Mouse (Mus musculus) lung, embryonic 15.5 days (tissue): ENCODE measurements around the gene Mad1l1. TPM values are rescaled to one million over a fixed set of nuclear protein-coding genes. Genes with fewer than 3 reads are reported as not detected.
A peak's percentile ranks its signal among the peaks of the same experiment; 100 is the strongest.

Source experiments
- ATAC-seq: fragments of 200-750 bp; cut with Nextera tagmentation; 2 replicates; pipeline ENCODE4 v1.8.0; 2017; ENCODE audit warnings: moderate number of reproducible peaks, borderline replicate concordance; ENCODE audit not compliant: low FRiP score, low TSS enrichment; ENCODE audit errors: extremely low read depth
- H3K27ac ChIP-seq: fragments of 300-500 bp; sonication (generic); 2 replicates; pipeline ENCODE4 v1.5.1; 2015; ENCODE audit warnings: moderate library complexity, mild to moderate bottlenecking, inconsistent platforms
- H3K27me3 ChIP-seq: fragments of 300-500 bp; sonication (generic); 2 replicates; pipeline ENCODE4 v1.6.1; 2015; ENCODE audit warnings: inconsistent platforms
- H3K36me3 ChIP-seq: fragments of 300-500 bp; sonication (generic); 2 replicates; pipeline ENCODE4 v1.6.1; 2015; ENCODE audit warnings: inconsistent platforms
- H3K4me1 ChIP-seq: fragments of 300-500 bp; sonication (generic); 2 replicates; pipeline ENCODE4 v1.6.1; 2015; ENCODE audit warnings: inconsistent platforms
- H3K4me2 ChIP-seq: fragments of 300-500 bp; sonication (generic); 2 replicates; pipeline ENCODE4 v1.6.1; 2015; ENCODE audit warnings: inconsistent platforms, mild to moderate bottlenecking, moderate library complexity
- H3K4me3 ChIP-seq: fragments of 300-500 bp; sonication (generic); 2 replicates; pipeline ENCODE4 v1.5.1; 2015; ENCODE audit warnings: mild to moderate bottlenecking, inconsistent platforms
- H3K9ac ChIP-seq: fragments of 300-500 bp; sonication (generic); 2 replicates; pipeline ENCODE4 v1.6.1; 2015; ENCODE audit warnings: inconsistent platforms
- H3K9me3 ChIP-seq: fragments of 300-500 bp; sonication (generic); 2 replicates; pipeline ENCODE4 v1.6.1; 2016; ENCODE audit warnings: inconsistent platforms
- WGBS: fragments of 180-500 bp; shearing (Covaris S2); methylation state at CpG from one replicate; pipeline ENCODE4 v1.1.7; 2015; 5-methylcytosine and 5-hydroxymethylcytosine counted together
- polyA plus RNA-seq: library from polyadenylated mRNA; unstranded; fragments of >200 nt; fragmentation: Nextera tagmentation; extraction: Ambion mirVana; gene quantifications from 2 replicates; pipeline ENCODE4 v1.2.1, GENCODE M21; 2015

Mad1l1 gene
- polyA plus RNA-seq, 1 experiment from 2014 or later: 61.3 TPM

DNA sequence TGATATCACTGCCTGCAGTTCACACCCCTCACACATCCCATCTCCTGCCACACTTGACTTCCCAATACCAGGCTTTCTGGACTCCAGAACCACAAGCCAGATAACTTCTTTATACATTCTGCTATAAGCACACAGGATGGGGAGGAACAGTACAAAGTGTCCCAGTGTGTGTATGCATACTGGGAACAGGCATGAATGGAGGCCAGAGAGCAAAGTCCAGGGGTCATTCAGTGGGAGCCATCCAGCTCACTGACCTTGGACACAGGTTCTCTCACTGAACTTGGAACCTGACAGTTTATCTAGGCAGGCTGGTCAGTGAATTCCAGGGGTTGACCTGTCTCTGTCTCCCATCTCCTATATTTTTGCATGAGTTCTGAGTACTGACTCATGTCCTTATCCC is 203.4 kb downstream of the Mad1l1 start:
- no peak overlapping the region for H3K4me3 ChIP-seq
- H3K9ac ChIP-seq: no peak overlapping the region
- H3K9me3 ChIP-seq: no peaks in the 10 kb centered on the region
- H3K27ac ChIP-seq: no peak overlapping the region
- H3K4me1 ChIP-seq: peaks cover 35% of the 10 kb centered on the region
- H3K4me2 ChIP-seq: no peak overlapping the region
- no peaks in the 10 kb centered on the region for H3K27me3 ChIP-seq
- H3K36me3 ChIP-seq: no peaks in the 10 kb centered on the region
- no peak for ATAC-seq

DNA sequence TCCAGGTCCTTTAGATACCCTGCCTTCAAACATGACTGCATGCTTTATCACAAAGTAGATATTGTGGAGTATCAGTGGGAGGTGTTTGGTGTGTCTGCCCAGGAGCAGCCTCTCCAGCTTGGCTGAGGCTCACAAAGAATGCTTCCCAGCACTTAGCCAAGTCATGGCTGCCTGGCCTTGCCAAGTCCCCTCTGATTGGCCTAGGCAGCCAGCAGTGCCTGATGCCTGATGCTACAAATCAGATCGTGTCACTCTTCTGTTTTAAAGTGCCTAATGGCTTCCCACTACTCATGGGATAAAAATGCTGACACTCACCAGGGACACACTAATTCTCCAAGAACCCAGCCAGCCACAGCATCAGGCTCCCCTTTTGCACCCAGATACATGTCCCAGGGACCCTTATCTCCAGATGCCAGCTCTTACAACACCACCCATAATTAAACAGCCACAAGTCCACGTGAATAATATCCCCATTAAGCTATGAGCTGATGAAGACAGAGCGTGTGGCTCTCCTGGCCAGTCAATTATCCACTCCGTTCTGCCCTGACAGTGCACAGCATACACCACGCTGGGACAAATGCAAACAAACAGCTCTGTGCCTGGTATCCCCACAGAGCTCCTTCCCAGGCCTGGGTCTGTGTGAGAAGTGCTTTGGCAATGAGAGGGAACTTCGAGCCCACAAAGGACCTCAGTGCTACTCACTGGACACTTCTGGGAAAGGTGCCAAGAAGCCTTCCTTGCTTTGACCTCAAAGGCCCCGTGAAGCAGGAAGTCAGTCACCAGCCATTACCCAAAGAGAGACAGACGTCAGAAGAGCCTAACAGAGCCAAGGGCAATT is 205.7 kb downstream of the Mad1l1 start:
- Histone ChIP-seq H3K36me3 (no peaks in the 10 kb centered on the region), H3K9me3 (no peaks in the 10 kb centered on the region), H3K27ac (peak overlapping the region; percentile 74), H3K4me3 (no peak overlapping the region), H3K4me1 (peaks cover 24% of the 10 kb centered on the region), H3K4me2 (no peak overlapping the region), H3K27me3 (no peaks in the 10 kb centered on the region), H3K9ac (no peak overlapping the region)
- peak; percentile 70 for ATAC-seq
- 11% methylated on average over 8 of the region's 8 CpGs for WGBS

DNA sequence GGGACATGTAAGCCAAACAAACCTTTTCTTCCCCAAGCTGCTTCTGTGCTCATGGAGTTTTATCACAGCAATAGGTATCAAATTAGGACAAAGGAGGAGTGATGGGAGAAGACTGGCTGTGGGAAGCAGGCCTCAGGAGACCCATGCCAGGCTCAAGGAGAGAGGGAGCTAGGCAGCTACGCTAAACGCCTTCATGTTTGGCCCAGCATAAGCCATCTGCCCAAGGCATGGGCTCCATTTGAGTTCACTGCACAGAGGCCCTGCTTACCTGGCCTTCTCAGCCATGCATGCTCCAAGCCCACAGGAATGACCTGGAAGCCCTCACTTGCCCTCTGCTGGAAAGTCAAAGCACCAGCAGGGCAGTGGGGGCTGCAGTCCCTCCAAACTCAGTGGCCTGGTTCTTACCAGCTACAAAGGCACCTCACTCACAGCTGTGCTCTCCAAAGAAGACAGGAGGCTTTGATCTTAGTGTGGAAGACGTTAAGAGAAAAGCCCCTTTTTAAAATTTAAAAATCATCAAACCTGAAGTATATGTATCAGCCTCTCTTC is 206.8 kb downstream of the Mad1l1 start:
- H3K4me3 ChIP-seq: no peak overlapping the region
- peaks cover 24% of the 10 kb centered on the region for H3K4me1 ChIP-seq
- H3K27me3 ChIP-seq: no peaks in the 10 kb centered on the region
- no peaks in the 10 kb centered on the region for H3K9me3 ChIP-seq
- no peak overlapping the region for H3K27ac ChIP-seq
- no peak overlapping the region for H3K4me2 ChIP-seq
- ATAC-seq: no peak
- H3K36me3 ChIP-seq: no peaks in the 10 kb centered on the region
- no peak overlapping the region for H3K9ac ChIP-seq
- 75% methylated on average over 3 of the region's 3 CpGs for WGBS

DNA sequence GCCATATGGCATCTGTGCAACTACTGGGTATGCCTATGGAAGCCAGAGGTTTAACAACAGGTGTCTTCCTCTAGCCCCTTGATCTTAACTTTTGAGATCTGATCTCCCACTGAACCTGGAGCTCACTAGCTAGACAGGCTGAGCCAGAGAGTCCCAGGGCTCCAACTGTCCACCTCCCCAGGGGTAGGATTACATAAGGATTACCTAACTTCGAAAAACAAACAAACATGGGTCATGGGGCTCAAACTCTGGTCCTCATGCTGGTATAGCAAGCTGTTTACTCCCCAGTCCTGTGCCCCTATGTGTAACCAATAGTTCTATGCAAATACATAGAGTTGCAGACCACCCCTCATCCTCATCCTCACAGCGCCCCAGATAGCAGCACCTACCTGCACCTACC is 208.1 kb downstream of the Mad1l1 start:
- 85% methylated on average over 2 of the region's 2 CpGs for WGBS
- Histone ChIP-seq H3K27me3 (no peaks in the 10 kb centered on the region), H3K9ac (no peak overlapping the region), H3K9me3 (no peaks in the 10 kb centered on the region), H3K27ac (no peak overlapping the region), H3K36me3 (no peaks in the 10 kb centered on the region), H3K4me3 (no peak overlapping the region), H3K4me1 (peaks cover 24% of the 10 kb centered on the region), H3K4me2 (no peak overlapping the region)
- no peak for ATAC-seq

DNA sequence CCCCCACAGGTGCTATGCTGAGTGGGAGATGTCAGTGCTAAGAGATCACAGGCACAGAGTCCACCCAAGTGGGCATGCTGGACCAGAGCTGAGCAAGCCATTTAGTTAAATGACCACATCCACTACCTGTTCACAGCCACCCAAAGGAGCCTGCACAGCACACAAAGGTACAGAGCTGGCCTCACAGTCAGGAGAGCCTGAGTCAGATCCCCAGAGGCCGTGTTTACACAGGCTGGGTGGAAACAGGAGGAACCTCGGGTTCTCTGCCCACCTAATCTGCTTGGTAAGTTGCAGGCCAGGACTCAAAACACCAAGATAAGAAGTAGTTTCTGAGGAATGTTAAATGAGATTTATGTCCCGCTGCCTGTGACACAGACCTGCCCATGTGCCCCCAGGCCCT is 211.3 kb downstream of the Mad1l1 start:
- no peaks in the 10 kb centered on the region for H3K36me3 ChIP-seq
- no peak for ATAC-seq
- H3K27ac ChIP-seq: no peak overlapping the region
- no peak overlapping the region for H3K4me3 ChIP-seq
- no peaks in the 10 kb centered on the region for H3K27me3 ChIP-seq
- no peak overlapping the region for H3K9ac ChIP-seq
- peaks cover 4% of the 10 kb centered on the region for H3K4me1 ChIP-seq
- H3K4me2 ChIP-seq: no peak overlapping the region
- 49% methylated on average over 3 of the region's 3 CpGs for WGBS
- H3K9me3 ChIP-seq: no peaks in the 10 kb centered on the region

DNA sequence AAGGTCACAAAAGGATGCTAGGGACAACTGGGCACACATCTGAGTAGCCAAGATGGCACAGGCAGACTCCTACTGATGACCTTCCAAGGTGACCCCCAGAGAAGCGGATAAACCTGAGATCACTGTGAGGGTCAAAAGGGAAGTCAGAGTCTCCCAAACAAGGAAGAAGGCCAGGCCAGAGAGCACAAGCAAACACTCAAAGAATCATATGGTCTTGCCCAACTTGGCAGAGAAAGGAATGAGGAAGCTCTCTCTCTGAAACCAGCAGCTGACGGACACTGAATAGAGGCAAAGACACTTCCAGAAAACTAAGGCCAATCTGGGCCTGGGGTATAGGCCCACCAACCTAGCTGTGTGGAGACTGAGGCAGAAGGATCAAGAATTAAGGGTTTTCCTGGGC is 213.4 kb downstream of the Mad1l1 start:
- Histone ChIP-seq H3K9me3 (no peaks in the 10 kb centered on the region), H3K4me3 (no peak overlapping the region), H3K4me1 (no peaks in the 10 kb centered on the region), H3K4me2 (no peak overlapping the region), H3K27ac (no peak overlapping the region), H3K36me3 (no peaks in the 10 kb centered on the region), H3K27me3 (no peaks in the 10 kb centered on the region), H3K9ac (no peak overlapping the region)
- ATAC-seq: no peak
- WGBS: 74% methylated on average over 2 of the region's 2 CpGs

DNA sequence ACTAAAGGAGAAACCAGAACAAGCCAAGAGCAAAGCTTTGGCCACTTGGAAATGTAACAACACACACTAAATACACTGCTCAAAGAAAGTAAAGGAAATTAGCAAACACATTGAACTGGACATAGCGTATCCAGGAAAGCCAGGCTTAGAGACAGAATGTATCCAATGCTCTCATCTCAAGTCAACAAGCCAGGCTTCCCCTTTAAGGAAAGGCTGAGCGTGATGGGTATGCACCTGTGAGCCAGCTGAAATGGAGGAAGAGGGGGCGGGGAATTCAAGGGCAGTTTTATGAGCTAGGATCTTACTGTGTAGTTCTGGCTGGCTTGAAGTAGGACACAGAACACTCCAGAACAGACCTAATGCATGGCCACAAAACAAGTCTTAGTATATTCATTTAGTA is 215.3 kb downstream of the Mad1l1 start:
- 83% methylated on average over 3 of the region's 3 CpGs for WGBS
- Histone ChIP-seq H3K27ac (no peak overlapping the region), H3K4me3 (no peak overlapping the region), H3K4me1 (no peaks in the 10 kb centered on the region), H3K9me3 (no peaks in the 10 kb centered on the region), H3K27me3 (no peaks in the 10 kb centered on the region), H3K36me3 (no peaks in the 10 kb centered on the region), H3K4me2 (no peak overlapping the region), H3K9ac (no peak overlapping the region)
- ATAC-seq: no peak

- H3K4me1 ChIP-seq: no peaks in the 10 kb centered on the region
- H3K4me2 ChIP-seq: no peak overlapping the region
- no peak overlapping the region for H3K9ac ChIP-seq
- H3K9me3 ChIP-seq: no peaks in the 10 kb centered on the region
- H3K27me3 ChIP-seq: no peaks in the 10 kb centered on the region
- no peak for ATAC-seq
- no peak overlapping the region for H3K4me3 ChIP-seq
- H3K36me3 ChIP-seq: no peaks in the 10 kb centered on the region
- H3K27ac ChIP-seq: no peak overlapping the region
- 93% methylated on average over 1 of the region's 1 CpGs for WGBS
These were observed 216.5 kb downstream of the Mad1l1 start for GRCm38 (mm10) chr5:140104891-140105290.

DNA sequence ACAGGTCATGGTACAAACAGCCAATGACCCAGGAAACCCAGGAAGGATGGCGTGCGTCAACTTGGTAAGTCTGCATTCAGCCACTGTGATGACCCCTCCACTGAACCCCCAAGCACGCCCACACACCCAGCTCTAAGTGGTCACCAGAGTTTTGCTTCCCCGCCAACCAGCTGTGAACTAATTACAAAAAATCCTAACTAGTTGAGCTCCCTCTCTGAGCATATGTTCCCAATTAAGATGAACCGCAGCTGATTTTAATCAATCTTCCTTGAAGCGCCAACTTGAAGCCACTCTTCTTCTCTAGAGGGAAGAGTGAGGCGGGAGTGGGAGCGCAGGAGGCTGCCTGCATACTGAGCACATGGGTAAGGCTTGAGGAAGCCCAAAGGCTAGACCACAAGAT is 218.6 kb downstream of the Mad1l1 start:
- no peaks in the 10 kb centered on the region for H3K27me3 ChIP-seq
- ATAC-seq: no peak
- H3K9ac ChIP-seq: no peak overlapping the region
- H3K27ac ChIP-seq: no peak overlapping the region
- 84% methylated on average over 8 of the region's 8 CpGs for WGBS
- H3K4me2 ChIP-seq: no peak overlapping the region
- no peaks in the 10 kb centered on the region for H3K4me1 ChIP-seq
- peaks cover 3% of the 10 kb centered on the region; the same call in 1 of the 2 replicates for H3K36me3 ChIP-seq
- H3K9me3 ChIP-seq: no peaks in the 10 kb centered on the region
- no peak overlapping the region for H3K4me3 ChIP-seq

DNA sequence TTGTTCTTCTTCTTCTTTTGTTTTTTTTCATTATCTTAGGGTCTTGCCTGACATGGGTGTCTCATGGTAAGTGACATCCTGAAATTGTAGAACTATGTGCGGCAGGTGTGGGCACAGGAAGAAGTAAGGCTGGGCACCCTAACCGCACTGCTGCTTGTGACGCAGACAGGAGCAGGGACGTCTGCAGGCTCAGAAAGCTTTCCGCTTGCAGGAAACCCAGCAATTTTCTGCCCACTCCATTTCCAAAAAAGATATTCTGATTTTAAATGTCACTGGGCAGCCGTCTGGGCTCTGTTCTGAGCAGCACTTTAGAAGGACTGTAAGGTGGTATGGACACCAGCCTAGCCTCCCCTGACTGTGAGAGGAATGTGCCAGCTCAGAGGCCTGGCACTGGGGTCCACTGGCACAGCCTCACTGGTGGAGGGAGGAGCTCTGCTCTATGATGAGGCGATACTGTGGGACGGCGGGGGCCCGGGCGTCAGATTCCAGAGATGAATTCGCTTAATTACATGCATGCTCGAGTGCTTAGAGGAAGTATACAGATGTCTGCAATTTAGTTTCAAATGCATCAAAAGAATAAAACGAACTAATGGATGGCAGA is 219.8 kb downstream of the Mad1l1 start:
- H3K9ac ChIP-seq: no peak overlapping the region
- H3K9me3 ChIP-seq: no peaks in the 10 kb centered on the region
- H3K36me3 ChIP-seq: peaks cover 3% of the 10 kb centered on the region; the same call in 1 of the 2 replicates
- no peak overlapping the region for H3K4me3 ChIP-seq
- H3K27me3 ChIP-seq: no peaks in the 10 kb centered on the region
- no peak overlapping the region for H3K27ac ChIP-seq
- no peaks in the 10 kb centered on the region for H3K4me1 ChIP-seq
- no peak overlapping the region for H3K4me2 ChIP-seq
- no peak for ATAC-seq
- 88% methylated on average over 14 of the region's 14 CpGs for WGBS

GRCm38 (mm10) chr5:140098711-140099110 is 222.6 kb downstream of the Mad1l1 start:
- H3K36me3 ChIP-seq: peaks cover 3% of the 10 kb centered on the region; the same call in 1 of the 2 replicates
- ATAC-seq: no peak
- no peak overlapping the region for H3K27ac ChIP-seq
- H3K4me3 ChIP-seq: no peak overlapping the region
- no peak overlapping the region for H3K9ac ChIP-seq
- no peaks in the 10 kb centered on the region for H3K27me3 ChIP-seq
- 88% methylated on average over 5 of the region's 5 CpGs for WGBS
- no peak overlapping the region for H3K4me2 ChIP-seq
- H3K9me3 ChIP-seq: no peaks in the 10 kb centered on the region
- H3K4me1 ChIP-seq: no peaks in the 10 kb centered on the region

GRCm38 (mm10) chr5:140095203-140095602 is 226.1 kb downstream of the Mad1l1 start:
- no peak for ATAC-seq
- Histone ChIP-seq H3K36me3 (peaks cover 3% of the 10 kb centered on the region; the same call in 1 of the 2 replicates), H3K9me3 (no peaks in the 10 kb centered on the region), H3K9ac (no peak overlapping the region), H3K27ac (no peak overlapping the region), H3K4me3 (no peak overlapping the region), H3K4me2 (no peak overlapping the region), H3K27me3 (no peaks in the 10 kb centered on the region), H3K4me1 (peaks cover 10% of the 10 kb centered on the region; the same call in 1 of the 2 replicates)
- 89% methylated on average over 2 of the region's 2 CpGs for WGBS
